ENCODE assay signal across 11 mouse cellular contexts in genomic region chr6:149118935-149119334, GRCm38 (mm10). TPM values are rescaled to one million over a fixed set of nuclear protein-coding genes. Genes with fewer than 3 reads are reported as not detected.
DNase-seq lines count a peak whose midpoint lies in the region; ATAC-seq and TF ChIP-seq lines count a peak whose summit lies in the region.
"Had no signal": no experiment of that assay in that cellular context is flagged by ENCODE, and none has a peak within 500 bp of the region (broad histone marks: within the 10 kb centered on the region; RNA-seq: fewer than 3 reads in every experiment).

No protein-coding gene starts in this region.

- TF ChIP-seq POLR2A in kidney, adult 2 months (IDR thresholded peaks at IDR 0.05; ENCODE audit: low read depth, low read length): no peak

- no peak overlapping the region for H3K4me2 ChIP-seq in liver, embryonic 15.5 days

- intact Hi-C loops in gastrocnemius, adult 2 months (cut with DNase I): loop anchor here (1.0 kb wide), 1 partner anchor 61 kb away; no protein-coding TSS in a partner anchor

- ATAC-seq in liver, embryonic 15.5 days (ENCODE audit: insufficient read depth): peak; percentile 71

- H3K9me3 ChIP-seq in liver, embryonic 15.5 days (replicated peaks): no peaks in the 10 kb centered on the region

- WGBS in kidney, adult 2 months: 36% methylated on average over 2 of the region's 2 CpGs
- WGBS in liver, embryonic 15.5 days (ENCODE audit: insufficient replicate concordance): 54% methylated on average over 2 of the region's 2 CpGs

- H3K27me3 ChIP-seq in kidney, adult 2 months (replicated peaks; ENCODE audit: control insufficient read depth, insufficient read depth, low read length): no peaks in the 10 kb centered on the region
- H3K27me3 ChIP-seq in liver, embryonic 15.5 days: no peaks in the 10 kb centered on the region

- H3K36me3 ChIP-seq in kidney, adult 2 months (ENCODE audit: control insufficient read depth, insufficient read depth, low read length): no peaks in the 10 kb centered on the region
- no peaks in the 10 kb centered on the region for H3K36me3 ChIP-seq in liver, embryonic 15.5 days (replicated peaks)

- no peak overlapping the region for H3K4me3 ChIP-seq in gastrocnemius, adult 2 months
- no peak overlapping the region for H3K4me3 ChIP-seq in kidney, adult 2 months (ENCODE audit: insufficient read depth, low read depth, low read length)
- no peak overlapping the region for H3K4me3 ChIP-seq in liver, embryonic 15.5 days (replicated peaks)

- TF ChIP-seq CTCF in gastrocnemius, adult 2 months (IDR thresholded peaks at IDR 0.05): peak; percentile 14; the same call in 1 of the 2 replicates
- 0 out of 2 replicates have a peak, but pooled peaks have one; percentile 11 for TF ChIP-seq CTCF in kidney, adult 2 months (conservative IDR thresholded peaks at IDR 0.05; ENCODE audit: insufficient read depth, insufficient read length, low read depth, low read length)

- peak; percentile 54 for DNase-seq in gastrocnemius, adult 2 months
- no peak for DNase-seq in gastrocnemius, postnatal 10 days
- peak; percentile 59 for DNase-seq in adrenal gland, postnatal 14 days
- DNase-seq in kidney, adult 2 months: peak; percentile 83
- DNase-seq in layer of hippocampus, adult 18-20 months (ENCODE audit: low spot score in 2 of 2): no peak
- DNase-seq in layer of hippocampus, postnatal 10 days (ENCODE audit: low spot score in 2 of 2): no peak
- no peak for DNase-seq in spleen, postnatal 4 days (ENCODE audit: low spot score in 2 of 2)
- DNase-seq: cerebellum, postnatal 36 days had no signal

- peaks cover 6% of the 10 kb centered on the region; the same call in 1 of the 2 replicates for H3K4me1 ChIP-seq in kidney, adult 2 months (ENCODE audit: control insufficient read depth, insufficient read depth, low read length)
- peaks cover 5% of the 10 kb centered on the region for H3K4me1 ChIP-seq in liver, embryonic 15.5 days (replicated peaks)

- peak overlapping the region; percentile 74 for H3K27ac ChIP-seq in gastrocnemius, adult 2 months
- H3K27ac ChIP-seq in kidney, adult 2 months (ENCODE audit: insufficient read depth, low read depth, low read length): no peak overlapping the region
- H3K27ac ChIP-seq in liver, embryonic 15.5 days (replicated peaks): no peak overlapping the region

- H3K9ac ChIP-seq in liver, embryonic 15.5 days: no peak overlapping the region

RNA-seq across cellular contexts. Expression of gene Gm10203, which starts 11.0 kb away (rescaled TPM):
- not detected for total RNA-seq in gastrocnemius, adult 2 months (2021)
- total RNA-seq in gastrocnemius, postnatal 10 days (2021): not detected
- not detected in 2 replicates for total RNA-seq in adrenal gland, postnatal 14 days (2021)
- polyA plus RNA-seq in kidney, adult 2 months (2012; rRNA removed): not detected in 2 replicates
- not detected in 2 replicates for polyA plus RNA-seq in liver, embryonic 15.5 days (2015; fragmentation: Nextera tagmentation; extraction: Ambion mirVana)
- total RNA-seq in layer of hippocampus, adult 18-20 months (2021): not detected
- not detected for total RNA-seq in layer of hippocampus, postnatal 10 days (2021)
- total RNA-seq: hematopoietic stem cell, adult 5-6 weeks had no signal
- polyA plus RNA-seq: limb, embryonic 11.5 days had no signal

RNA-seq across cellular contexts. Expression of gene Dennd5b, which starts 17.5 kb away (rescaled TPM):
- 1 to 10 TPM; 4.8 to 9.1 TPM for total RNA-seq in gastrocnemius, adult 2 months (2021)
- 10 to 100 TPM; 10.5 TPM for total RNA-seq in gastrocnemius, postnatal 10 days (2021)
- total RNA-seq in adrenal gland, postnatal 14 days (2021): 16.3 and 20.1 TPM in 2 replicates
- 6.4 and 6.9 TPM in 2 replicates for polyA plus RNA-seq in kidney, adult 2 months (2012; rRNA removed)
- polyA plus RNA-seq in liver, embryonic 15.5 days (2015; fragmentation: Nextera tagmentation; extraction: Ambion mirVana): 3.8 and 4.2 TPM in 2 replicates
- total RNA-seq in layer of hippocampus, adult 18-20 months (2021): 10 to 100 TPM; 46.7 to 49.3 TPM
- total RNA-seq in layer of hippocampus, postnatal 10 days (2021): 10 to 100 TPM; 35.5 to 40.6 TPM

RNA-seq across cellular contexts. Expression of gene Etfbkmt, which starts 20.7 kb away (rescaled TPM):
- 10 to 100 TPM; 13.7 to 14.8 TPM for total RNA-seq in gastrocnemius, adult 2 months (2021)
- 10 to 100 TPM in 1 of 2 experiments, 1 to 10 TPM in 1; 7.5 to 13.5 TPM for total RNA-seq in gastrocnemius, postnatal 10 days (2021)
- total RNA-seq in adrenal gland, postnatal 14 days (2021): 32.2 and 55.5 TPM in 2 replicates
- 12.5 and 16.1 TPM in 2 replicates for polyA plus RNA-seq in kidney, adult 2 months (2012; rRNA removed)
- polyA plus RNA-seq in liver, embryonic 15.5 days (2015; fragmentation: Nextera tagmentation; extraction: Ambion mirVana): 11.4 and 12.3 TPM in 2 replicates
- total RNA-seq in layer of hippocampus, adult 18-20 months (2021): 1 to 10 TPM; 2.9 to 3.6 TPM
- total RNA-seq in layer of hippocampus, postnatal 10 days (2021): 1 to 10 TPM; 2.6 to 3.3 TPM

Comparison
In these comparisons a context has a peak if more than half of its experiments do, and no peak if none do; other contexts are left out.
1. DNase-seq: peak in gastrocnemius, adult 2 months (single experiment), adrenal gland, postnatal 14 days (single experiment) and kidney, adult 2 months (single experiment); none in gastrocnemius, postnatal 10 days (single experiment), layer of hippocampus, adult 18-20 months (0 of 2), layer of hippocampus, postnatal 10 days (0 of 2) and spleen, postnatal 4 days (0 of 2).